Mouse (Mus musculus): ENCODE measurements around the gene Parp14. TPM values are rescaled to one million over a fixed set of nuclear protein-coding genes. Genes with fewer than 3 reads are reported as not detected.

The Parp14 gene
- polyA plus RNA-seq, 1 experiment from 2014 or later: 7.1 TPM

DNA sequence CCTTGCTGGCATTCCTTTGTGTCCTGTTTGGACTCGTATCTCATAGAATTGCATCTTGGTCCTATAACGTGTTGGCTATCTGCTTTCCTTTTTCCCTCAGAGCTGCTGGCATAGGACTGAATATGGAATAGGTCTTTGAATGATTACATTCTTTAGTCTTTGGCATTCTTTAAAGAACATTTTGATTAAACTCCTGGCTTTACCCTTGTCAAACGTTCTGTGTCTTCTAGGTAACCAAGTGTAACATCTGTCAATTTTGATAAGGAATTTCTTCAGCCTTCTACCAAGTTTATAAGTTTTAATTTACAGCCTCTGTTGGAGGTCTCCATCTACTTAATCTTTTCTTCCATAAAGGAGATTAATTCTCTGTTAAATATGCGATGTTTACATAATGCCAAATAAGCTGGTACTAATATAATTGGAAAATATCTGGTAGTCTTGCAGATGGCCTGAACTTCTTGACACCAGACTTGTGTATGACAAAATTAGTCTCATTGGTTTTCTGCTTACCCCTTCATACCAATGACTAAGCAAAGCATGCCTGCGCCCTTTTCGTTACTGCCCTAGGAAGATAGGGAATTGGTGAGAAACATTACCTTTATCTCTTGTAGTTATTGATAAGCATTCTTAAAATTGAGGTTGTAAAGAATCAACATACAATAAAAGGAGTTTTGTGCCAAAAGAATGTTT is 64.2 kb downstream of the Parp14 start:
- Histone ChIP-seq H3K4me2 (replicated peaks; ENCODE audit: low read depth) (no peak overlapping the region), H3K27ac (ENCODE audit: low read depth, low read length) (peak overlapping the region; percentile 21; the same call in 1 of the 2 replicates), H3K27me3 (replicated peaks; ENCODE audit: control insufficient read depth, insufficient read depth, low read length) (no peaks in the 10 kb centered on the region), H3K36me3 (ENCODE audit: control insufficient read depth, insufficient read depth) (0 out of 2 replicates have a peak, but pooled peaks cover 2% of the 10 kb centered on the region), H3K9ac (ENCODE audit: low read depth, low read length) (no peak overlapping the region), H3K4me1 (replicated peaks; ENCODE audit: control insufficient read depth, insufficient read depth, low read length) (no peaks in the 10 kb centered on the region), H3K9me3 (ENCODE audit: control insufficient read depth) (no peaks in the 10 kb centered on the region), H3K4me3 (ENCODE audit: low read depth, low read length) (no peak overlapping the region)
- ATAC-seq: peak; percentile 70; the same call in 1 of the 2 replicates
- 60% methylated on average over 6 of the region's 6 CpGs for WGBS
- no peak for TF ChIP-seq CTCF (IDR thresholded peaks at IDR 0.05; ENCODE audit: low read depth)

DNA sequence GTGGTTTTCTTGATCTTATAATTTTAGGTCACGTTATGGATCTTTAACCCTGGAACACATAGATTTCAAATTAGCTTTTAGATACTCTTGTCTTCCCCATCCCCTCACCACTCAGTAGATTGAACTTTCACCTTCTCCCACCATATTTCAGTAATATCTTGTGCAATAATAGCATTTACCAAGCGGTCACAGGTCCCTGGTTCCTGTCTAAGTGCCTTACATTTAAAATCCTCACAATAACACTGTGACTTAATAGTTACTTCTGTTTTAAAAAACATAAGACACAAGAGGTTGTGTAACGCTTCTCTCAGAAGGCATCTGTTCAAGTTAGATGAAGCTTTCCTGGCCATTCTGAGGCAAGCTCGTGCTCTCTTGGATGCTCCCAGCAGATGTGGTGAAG is 67.6 kb downstream of the Parp14 start:
- WGBS: 88% methylated on average over 4 of the region's 4 CpGs
- no peaks in the 10 kb centered on the region for H3K27me3 ChIP-seq (replicated peaks; ENCODE audit: control insufficient read depth, insufficient read depth, low read length)
- no peaks in the 10 kb centered on the region for H3K4me1 ChIP-seq (replicated peaks; ENCODE audit: control insufficient read depth, insufficient read depth, low read length)
- no peak overlapping the region for H3K9ac ChIP-seq (ENCODE audit: low read depth, low read length)
- TF ChIP-seq CTCF (IDR thresholded peaks at IDR 0.05; ENCODE audit: low read depth): no peak
- no peaks in the 10 kb centered on the region for H3K9me3 ChIP-seq (ENCODE audit: control insufficient read depth)
- H3K36me3 ChIP-seq (ENCODE audit: control insufficient read depth, insufficient read depth): 0 out of 2 replicates have a peak, but pooled peaks cover 7% of the 10 kb centered on the region
- no peak for ATAC-seq
- H3K4me2 ChIP-seq (replicated peaks; ENCODE audit: low read depth): no peak overlapping the region
- H3K4me3 ChIP-seq (ENCODE audit: low read depth, low read length): no peak overlapping the region
- no peak overlapping the region for H3K27ac ChIP-seq (ENCODE audit: low read depth, low read length)

DNA sequence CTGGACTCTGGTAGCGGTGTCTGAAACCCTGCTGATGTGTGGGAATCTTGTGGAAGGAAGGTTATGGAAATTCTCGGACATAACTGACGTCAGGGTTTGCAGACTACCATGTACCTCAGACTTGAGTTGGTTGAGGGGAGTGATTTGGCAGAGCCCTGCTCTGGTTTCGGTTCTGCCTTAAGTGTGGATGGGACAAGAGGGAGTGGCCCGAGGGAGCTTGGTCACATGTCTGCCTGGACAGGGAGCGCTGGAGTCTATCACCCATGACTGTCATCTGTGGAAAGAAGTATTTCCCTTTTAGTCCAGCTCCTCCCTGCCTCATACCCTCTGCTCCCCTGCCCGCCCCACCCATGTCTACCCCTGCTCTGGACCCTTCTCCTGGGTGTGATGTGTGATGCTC is 69.2 kb downstream of the Parp14 start:
- Histone ChIP-seq H3K9me3 (ENCODE audit: control insufficient read depth) (no peaks in the 10 kb centered on the region), H3K9ac (ENCODE audit: low read depth, low read length) (no peak overlapping the region), H3K27me3 (replicated peaks; ENCODE audit: control insufficient read depth, insufficient read depth, low read length) (no peaks in the 10 kb centered on the region), H3K36me3 (ENCODE audit: control insufficient read depth, insufficient read depth) (peaks cover 10% of the 10 kb centered on the region; the same call in 1 of the 2 replicates), H3K27ac (ENCODE audit: low read depth, low read length) (no peak overlapping the region), H3K4me1 (replicated peaks; ENCODE audit: control insufficient read depth, insufficient read depth, low read length) (no peaks in the 10 kb centered on the region), H3K4me2 (replicated peaks; ENCODE audit: low read depth) (no peak overlapping the region), H3K4me3 (ENCODE audit: low read depth, low read length) (no peak overlapping the region)
- no peak for TF ChIP-seq CTCF (IDR thresholded peaks at IDR 0.05; ENCODE audit: low read depth)
- no peak for ATAC-seq
- 82% methylated on average over 7 of the region's 7 CpGs for WGBS

DNA sequence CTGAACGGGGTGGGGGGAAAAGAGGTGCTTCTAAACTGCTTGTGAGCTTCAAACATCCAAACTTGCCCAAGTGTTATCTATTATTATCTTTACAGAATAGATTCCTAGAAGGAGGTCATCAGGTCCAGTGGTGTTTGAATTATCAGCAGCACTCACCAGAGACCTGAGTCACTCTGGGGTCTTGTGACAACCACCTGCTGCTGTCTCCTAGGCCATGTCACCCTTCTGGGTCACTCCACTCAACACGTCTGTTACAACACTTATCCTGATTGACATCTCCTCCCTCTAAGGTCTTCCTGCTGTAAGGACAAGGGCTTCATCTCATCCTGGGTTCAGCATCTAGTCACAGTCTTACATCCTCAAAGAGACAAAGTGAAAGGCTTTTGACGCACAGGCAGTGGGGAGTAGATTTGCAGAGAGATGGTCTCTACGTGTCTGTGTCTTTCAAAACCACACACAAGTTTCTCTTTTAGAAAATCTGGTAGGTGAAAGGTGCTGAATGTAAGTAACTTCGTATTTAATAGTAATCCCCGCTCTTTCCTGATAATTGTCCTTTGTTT is 79.3 kb downstream of the Parp14 start:
- Histone ChIP-seq H3K9me3 (ENCODE audit: control insufficient read depth) (no peaks in the 10 kb centered on the region), H3K27ac (ENCODE audit: low read depth, low read length) (no peak overlapping the region), H3K27me3 (replicated peaks; ENCODE audit: control insufficient read depth, insufficient read depth, low read length) (no peaks in the 10 kb centered on the region), H3K4me2 (replicated peaks; ENCODE audit: low read depth) (no peak overlapping the region), H3K4me3 (ENCODE audit: low read depth, low read length) (no peak overlapping the region), H3K36me3 (ENCODE audit: control insufficient read depth, insufficient read depth) (0 out of 2 replicates have a peak, but pooled peaks cover 10% of the 10 kb centered on the region), H3K9ac (ENCODE audit: low read depth, low read length) (no peak overlapping the region), H3K4me1 (replicated peaks; ENCODE audit: control insufficient read depth, insufficient read depth, low read length) (no peaks in the 10 kb centered on the region)
- TF ChIP-seq CTCF (IDR thresholded peaks at IDR 0.05; ENCODE audit: low read depth): no peak
- ATAC-seq: no peak
- 85% methylated on average over 6 of the region's 6 CpGs for WGBS

DNA sequence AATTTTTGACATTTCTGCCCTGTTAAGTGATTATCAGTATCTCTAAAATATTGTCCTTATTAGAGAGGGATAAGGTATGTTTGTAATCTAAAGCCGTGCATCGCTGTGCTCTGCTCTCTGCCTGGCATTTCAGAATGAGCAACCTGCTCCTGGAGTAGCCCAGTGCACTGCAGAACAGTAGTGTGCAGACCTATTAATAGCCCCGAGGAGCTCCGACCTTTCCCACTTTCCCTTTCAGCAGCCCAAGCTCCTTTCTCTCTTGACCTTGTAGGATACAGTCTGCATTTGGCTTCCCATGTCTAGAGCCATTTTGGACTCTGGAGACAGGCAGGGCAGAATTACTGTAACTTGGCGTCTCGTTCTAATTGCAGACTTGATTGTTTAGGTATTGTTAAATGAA is 83.0 kb downstream of the Parp14 start:
- H3K27ac ChIP-seq (ENCODE audit: low read depth, low read length): no peak overlapping the region
- ATAC-seq: no peak
- no peaks in the 10 kb centered on the region for H3K27me3 ChIP-seq (replicated peaks; ENCODE audit: control insufficient read depth, insufficient read depth, low read length)
- no peak overlapping the region for H3K4me2 ChIP-seq (replicated peaks; ENCODE audit: low read depth)
- 0 out of 2 replicates have a peak, but pooled peaks cover 10% of the 10 kb centered on the region for H3K36me3 ChIP-seq (ENCODE audit: control insufficient read depth, insufficient read depth)
- no peak overlapping the region for H3K4me3 ChIP-seq (ENCODE audit: low read depth, low read length)
- no peak overlapping the region for H3K9ac ChIP-seq (ENCODE audit: low read depth, low read length)
- no peak for TF ChIP-seq CTCF (IDR thresholded peaks at IDR 0.05; ENCODE audit: low read depth)
- WGBS: 83% methylated on average over 6 of the region's 6 CpGs
- no peaks in the 10 kb centered on the region for H3K4me1 ChIP-seq (replicated peaks; ENCODE audit: control insufficient read depth, insufficient read depth, low read length)
- no peaks in the 10 kb centered on the region for H3K9me3 ChIP-seq (ENCODE audit: control insufficient read depth)

DNA sequence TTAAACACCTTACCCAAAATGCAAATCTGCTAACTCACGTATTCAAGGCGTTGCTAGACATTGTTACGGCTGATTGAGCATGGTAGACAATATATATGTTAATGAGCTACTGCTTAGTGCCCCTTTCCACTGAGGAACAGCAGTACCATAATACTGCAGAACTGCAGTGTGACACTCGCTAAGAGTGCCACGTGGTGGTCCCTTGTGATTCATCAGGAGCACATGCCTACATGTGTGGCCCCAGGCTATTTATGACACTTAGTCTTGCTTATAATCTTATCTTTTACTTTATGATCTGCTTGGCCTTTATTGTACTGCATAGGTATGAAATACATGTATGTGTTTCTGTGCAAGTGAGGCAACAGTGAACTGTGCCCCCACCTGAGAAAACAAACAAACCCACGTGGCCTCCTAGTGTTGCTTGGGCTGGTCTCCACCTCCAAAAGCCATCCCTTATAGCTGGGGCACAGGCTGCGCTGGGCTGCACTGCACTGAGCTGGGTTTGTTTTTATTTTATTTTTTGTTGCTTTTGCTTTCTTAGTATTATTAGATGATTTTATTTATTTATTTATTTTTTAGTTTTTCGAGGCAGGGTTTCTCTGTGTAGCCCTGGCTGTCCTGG is 83.7 kb downstream of the Parp14 start:
- peak; percentile 97 for ATAC-seq
- no peak for TF ChIP-seq CTCF (IDR thresholded peaks at IDR 0.05; ENCODE audit: low read depth)
- no peaks in the 10 kb centered on the region for H3K27me3 ChIP-seq (replicated peaks; ENCODE audit: control insufficient read depth, insufficient read depth, low read length)

More for the DNA sequence above, 83.7 kb downstream of the Parp14 start:
- no peaks in the 10 kb centered on the region for H3K4me1 ChIP-seq (replicated peaks; ENCODE audit: control insufficient read depth, insufficient read depth, low read length)
- H3K36me3 ChIP-seq (ENCODE audit: control insufficient read depth, insufficient read depth): 0 out of 2 replicates have a peak, but pooled peaks cover 10% of the 10 kb centered on the region
- H3K9me3 ChIP-seq (ENCODE audit: control insufficient read depth): no peaks in the 10 kb centered on the region
- 62% methylated on average over 8 of the region's 8 CpGs for WGBS
- no peak overlapping the region for H3K27ac ChIP-seq (ENCODE audit: low read depth, low read length)
- H3K9ac ChIP-seq (ENCODE audit: low read depth, low read length): no peak overlapping the region
- H3K4me2 ChIP-seq (replicated peaks; ENCODE audit: low read depth): no peak overlapping the region
- H3K4me3 ChIP-seq (ENCODE audit: low read depth, low read length): no peak overlapping the region
